Mouse (Mus musculus) kidney, postnatal 36 days (tissue): Measurements from ENCODE around the gene Cxcl15.

ENCODE experiments used
- DNase-seq, 2 experiments: peaks; one replicate each; pipeline ENCODE4 v3.0.0; 2021 to 2022; ENCODE audit warnings: mixed read lengths in 2 of 2

Gene Cxcl15

DNA sequence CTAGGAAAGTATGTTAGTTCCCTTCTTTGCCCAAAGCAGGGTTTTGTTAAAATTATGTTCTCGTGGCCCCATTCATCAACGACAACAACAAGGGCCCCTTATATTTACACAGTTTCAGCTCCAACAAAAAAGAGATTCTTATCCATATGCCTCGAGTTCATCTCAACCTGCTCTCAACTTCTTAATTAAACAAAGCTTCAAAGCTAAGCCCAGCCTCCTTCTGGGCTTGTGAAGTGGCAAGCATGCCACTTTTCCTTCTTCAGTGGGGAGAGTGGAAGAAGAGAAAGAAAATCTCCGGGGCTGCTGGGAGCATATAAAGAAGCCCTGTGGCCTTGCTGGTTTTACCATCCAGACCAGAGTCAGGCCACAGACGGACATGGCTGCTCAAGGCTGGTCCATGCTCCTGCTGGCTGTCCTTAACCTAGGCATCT, at the start of gene Cxcl15:
Cxcl15 (plus strand) TSS at position 340 of the 431 bp plus-strand sequence.
- no peak for DNase-seq

DNA sequence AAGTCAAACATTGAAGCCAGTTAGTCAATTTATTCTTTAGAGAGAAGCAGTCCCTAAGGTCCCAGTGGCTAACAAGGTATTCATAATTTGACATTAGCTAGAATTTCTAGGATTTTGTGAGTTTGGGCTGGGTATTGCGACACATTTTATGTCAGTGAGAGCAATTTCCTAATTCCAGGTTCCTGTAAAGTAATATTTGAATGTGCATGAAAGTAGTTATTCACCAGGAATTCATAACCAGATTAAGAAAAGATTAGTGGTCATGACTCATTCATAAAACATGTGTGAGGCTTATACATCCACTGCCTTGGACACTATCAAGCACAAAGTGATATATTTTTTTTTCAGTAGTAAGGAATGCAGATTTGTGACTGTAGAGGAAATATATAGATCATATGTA, 40.4 kb upstream of the Cxcl15 start:
- DNase-seq: no peak

DNA sequence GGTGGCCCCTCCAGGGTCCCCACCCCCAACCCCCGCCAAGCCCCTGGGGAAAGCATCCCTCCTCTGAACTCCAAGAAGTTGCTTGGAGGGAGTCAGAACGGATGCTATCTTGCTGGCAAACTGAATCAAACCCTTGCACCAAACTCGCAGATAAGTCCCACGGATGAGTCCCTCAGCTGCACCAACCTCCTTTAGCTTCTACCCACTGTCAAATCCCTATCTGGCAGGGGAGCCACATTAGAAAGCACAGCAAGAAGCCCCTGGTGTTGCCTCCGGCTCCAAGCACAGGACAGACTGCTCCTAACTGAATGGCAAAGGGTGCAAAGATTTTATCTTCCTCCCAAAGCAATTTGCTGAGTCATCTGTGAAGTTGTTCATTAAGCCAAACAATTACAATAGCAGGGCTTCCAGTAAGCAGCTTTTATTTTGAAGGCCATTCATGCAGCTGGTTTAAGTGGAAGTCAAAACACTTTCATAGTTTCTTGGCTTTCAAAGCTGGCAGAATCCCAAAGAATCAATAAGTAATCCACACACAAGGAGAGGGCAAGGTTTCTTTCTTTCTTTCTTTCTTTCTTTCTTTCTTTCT, 36.2 kb upstream of the Cxcl15 start:
- peak; percentile 27 to 77 for DNase-seq

DNA sequence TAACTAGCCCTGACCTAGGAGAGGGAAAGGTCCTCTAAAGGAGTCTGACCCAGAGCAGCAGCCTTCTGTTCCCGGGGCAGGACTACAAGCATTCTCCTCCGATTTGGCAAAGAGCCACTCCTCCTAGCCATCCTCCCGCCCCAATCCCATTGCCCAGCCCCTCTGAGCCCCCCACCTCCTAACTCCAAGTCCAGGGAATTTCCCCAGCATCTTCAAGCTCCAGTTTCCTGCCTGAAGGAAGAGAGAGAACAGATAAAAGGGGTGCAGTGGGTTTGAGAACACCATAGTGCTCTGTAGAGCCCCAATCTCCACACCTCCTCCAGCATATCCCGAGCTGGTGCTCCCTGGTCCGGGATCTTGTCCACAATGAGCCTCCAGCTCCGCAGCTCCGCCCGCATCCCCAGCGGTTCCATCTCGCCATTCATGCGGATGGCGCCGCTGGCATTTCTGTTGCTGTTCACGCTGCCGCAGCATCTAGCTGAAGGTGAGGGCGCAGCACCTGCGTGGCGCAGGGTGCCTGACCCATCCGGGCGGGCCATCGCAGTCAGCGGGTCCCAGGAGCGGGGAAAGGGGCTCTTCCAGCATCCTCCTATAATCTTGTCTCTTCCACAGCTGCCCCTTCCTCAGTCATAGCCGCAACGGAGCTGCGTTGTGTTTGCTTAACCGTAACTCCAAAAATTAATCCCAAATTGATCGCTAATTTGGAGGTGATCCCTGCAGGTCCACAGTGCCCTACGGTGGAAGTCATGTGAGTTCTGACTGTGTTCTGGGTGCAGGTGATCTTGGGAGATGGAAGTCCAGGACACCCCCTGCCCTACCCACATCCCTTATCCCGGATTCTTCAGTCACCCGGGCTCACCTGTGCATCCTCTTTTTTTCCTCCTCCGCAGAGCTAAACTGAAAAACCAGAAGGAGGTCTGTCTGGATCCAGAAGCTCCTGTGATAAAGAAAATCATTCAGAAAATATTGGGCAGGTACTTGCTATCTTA, 35.0 kb upstream of the Cxcl15 start, which contains the start of gene Cxcl5:
Cxcl5 (plus strand) TSS at position 284 of the 989 bp plus-strand sequence.
- peak in 1 of 2 experiments; percentile 44 for DNase-seq

DNA sequence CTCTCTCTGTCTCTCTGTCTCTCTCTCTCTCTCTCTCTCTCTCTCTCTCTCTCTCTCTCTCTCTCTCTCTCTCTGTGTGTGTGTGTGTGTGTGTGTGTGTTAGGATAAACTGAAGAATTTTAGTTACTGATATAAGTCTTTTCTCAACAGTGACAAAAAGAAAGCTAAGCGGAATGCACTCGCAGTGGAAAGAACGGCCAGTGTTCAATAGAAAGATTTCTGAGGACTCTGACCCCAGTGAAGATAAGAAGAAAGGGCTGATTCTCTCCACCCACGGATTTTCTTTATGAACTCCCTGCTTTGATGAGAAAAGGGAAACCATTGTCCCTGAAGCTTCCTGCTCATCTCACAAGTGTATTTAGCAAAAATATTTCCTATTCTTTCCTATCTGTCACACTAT, 34.0 kb upstream of the Cxcl15 start:
- no peak for DNase-seq

DNA sequence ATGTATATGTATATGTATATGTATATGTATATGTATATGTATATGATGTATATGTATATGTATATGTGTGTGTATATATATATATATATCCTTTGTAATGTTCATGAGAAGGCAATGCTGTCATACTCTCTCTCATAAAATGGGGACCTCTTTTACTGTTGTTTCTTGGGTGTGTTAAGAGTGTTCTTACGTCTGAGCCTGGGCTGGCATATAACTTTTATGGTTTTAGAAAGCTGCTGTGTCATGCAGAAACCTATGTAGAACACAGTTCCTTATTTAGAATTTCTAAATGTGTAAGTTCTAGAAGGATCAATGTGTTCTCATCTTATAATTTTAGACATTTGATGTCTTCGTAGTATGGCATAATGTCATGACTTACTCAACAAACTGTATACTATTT, 33.5 kb upstream of the Cxcl15 start:
- no peak for DNase-seq

DNA sequence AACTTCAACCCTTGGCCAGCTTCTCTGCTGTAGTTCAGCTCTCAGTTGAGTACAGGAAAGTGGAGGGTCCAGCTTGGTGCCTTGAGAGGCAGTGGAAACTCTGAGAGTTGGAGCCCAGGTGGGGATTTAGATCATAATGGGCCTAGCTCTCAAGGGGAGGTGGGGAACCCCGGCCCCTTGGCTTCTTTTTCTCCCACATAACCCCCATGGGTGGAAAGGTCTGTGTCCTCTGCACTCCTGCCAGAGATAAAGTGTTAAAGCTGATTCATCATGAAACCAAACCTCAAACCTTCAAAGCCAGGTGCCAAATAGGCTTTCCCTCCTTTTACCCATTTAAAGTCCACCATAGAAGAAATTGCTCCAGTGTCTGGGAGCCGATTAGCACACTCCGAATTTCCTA, 32.5 kb upstream of the Cxcl15 start:
- no peak for DNase-seq

DNA sequence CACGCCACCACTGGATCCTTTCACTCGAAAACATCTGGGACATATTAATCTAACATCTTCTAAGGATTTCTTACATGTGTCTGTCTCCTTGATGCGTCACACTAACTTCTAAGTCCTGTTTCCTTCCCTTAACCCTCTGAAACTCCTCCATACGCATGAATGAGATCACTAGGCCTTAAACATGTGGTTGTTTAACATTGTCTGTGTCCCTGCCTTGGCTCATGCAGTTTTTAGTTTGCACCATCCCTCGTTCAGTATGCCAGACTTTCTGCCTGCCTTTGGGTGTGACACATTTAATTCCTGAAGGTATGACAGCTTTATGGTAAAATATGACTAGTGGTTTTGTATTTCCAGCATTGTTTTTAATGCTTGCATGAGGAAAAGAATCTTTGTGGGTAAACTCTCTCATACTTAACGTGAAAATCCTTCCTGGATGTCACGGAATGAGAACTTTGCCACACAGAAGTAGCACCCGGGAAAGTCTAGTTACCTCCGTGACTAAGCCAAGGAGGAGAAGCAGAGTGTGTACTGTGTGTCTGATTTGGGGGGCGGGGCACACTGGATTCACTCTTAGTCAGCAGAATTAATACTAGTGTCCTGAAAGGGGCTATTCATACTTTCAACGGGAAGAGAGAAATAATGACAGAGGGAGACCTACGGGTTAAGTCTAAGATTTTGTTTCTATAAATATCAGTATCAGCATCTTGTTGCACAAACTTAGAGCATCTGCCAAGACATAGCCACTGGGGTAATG, 30.2 kb upstream of the Cxcl15 start:
- DNase-seq: no peak

DNA sequence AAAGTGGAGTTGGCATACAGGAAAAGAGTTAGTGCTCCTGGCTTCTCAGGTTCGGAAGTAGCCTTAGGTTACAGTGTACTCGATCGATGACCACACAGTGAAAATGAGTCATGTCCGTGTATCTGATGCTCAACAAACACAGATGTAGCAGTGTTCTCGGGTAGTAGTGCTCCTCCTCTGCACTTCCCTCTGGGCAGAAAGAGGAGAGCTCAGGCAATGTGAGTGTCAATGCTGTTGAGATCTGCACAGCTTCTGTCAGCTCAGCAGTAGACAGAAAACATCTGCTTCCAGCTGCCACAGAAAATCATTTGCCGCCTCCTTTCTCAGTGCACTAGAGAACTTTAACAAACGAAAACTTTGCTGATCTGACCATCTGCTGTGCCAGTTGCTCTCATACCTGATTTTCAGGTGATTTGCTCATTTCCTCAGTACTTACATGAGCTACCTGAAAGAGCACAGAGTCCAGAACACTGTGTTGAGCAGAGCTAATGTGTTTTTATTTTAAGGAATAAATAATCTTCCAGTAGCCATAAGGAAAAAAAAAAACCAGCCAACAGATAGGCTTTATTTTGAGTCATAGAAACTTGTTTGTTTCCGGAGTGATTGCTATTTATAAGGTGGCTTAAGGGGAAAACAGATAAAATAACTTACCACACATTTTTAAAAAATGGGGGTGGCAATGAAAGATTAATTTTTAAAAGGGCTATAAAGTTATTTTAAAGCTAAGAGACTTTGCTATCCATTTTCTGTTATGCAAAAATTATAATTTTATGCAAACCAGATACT, 28.3 kb upstream of the Cxcl15 start:
- DNase-seq: no peak

DNA sequence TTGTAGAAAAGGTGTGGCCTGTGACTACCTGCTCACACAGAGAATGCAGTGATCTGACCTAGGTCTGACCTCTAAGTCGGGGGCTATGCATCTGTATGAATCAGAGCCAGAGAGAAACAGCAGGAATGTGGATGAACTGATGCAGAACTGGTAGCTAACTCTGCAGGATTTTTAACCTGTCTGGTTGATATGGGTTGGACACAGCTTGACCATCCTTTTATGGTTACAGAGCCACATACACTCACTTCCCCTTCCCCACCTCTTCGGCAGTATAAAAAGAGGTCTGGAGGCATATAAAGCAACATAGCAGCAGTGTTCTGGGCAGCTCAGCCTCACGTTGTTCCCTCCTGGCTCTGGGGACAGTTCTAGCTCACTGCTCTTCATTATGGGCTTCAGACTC, 26.1 kb upstream of the Cxcl15 start, which contains the start of gene Ppbp:
Ppbp (plus strand) TSS at position 301 of the 400 bp plus-strand sequence.
- no peak for DNase-seq

DNA sequence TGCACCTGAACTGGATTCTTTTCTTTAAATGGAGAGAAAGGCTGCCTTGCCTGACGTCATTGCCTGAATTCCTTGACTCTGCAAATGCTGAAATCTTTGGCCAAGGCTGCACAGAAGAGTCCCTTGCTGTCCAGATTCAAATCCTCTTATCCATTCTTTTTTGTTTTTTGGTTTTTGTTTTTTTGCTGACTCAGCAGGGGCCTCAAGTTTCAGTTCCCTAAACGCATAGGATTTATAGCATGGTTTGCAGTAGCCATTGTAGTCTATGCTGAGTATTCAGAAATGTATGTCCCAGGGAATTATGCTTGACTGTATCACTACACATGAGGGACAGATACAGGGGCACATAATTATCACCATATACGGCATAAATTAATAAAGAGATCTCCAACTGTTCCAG, 23.0 kb upstream of the Cxcl15 start:
- no peak for DNase-seq

DNA sequence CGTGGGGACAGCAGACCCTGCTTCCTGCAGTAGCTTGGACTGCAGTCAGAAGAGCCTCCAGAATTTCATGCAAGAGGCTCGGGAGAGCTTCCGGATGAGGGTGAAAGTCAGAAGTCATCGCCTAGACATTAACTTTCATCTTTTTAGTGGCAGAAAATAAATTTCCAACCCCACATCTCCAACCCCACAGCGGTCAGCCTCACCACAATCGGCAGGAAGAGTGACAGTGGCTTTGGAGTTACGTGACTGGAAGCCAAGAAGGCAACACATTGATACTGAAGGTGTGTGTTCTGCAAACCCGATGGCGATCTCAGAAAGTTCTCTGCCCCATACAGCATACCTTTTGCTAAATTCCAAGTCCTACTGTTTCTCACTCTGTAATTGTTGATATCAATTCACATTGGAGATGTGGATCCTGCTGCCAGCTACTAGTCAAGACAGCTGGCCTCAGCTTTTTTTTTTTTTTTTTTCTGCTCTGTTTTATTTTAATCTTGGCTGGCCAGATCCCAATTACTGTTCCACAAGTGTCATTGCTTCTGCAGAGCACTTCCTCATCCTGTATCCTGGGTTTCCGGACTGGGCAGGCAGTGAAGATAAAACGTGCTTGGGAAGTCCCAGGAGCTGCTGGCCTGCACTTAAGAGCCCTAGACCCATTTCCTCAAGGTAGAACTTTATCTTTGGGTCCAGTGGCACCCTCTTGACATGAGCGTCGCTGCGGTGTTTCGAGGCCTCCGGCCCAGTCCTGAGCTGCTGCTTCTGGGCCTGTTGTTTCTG, 22.3 kb upstream of the Cxcl15 start, which contains the start of gene Pf4:
Pf4 (plus strand) TSS at position 556 of the 774 bp plus-strand sequence.
- DNase-seq: peak; percentile 52 to 74

DNA sequence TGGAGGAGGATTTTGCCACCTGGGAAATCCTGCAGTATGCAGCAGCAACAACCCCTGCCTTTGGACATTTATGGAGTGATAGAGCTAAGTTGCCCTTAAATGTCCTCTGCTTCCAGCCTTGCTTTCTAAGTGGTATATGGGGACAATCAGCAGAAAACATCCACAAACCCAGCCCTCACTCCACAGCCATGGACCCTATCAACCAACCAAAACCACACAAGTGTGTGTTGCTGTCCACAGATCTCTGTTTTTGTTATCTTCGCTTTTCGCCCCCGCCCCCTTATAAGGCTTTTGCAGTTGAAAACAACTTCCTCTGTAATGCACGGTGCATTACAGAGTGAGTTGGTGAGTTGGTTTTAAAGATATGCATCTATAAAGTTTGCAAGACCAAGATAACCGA, 18.8 kb upstream of the Cxcl15 start:
- no peak for DNase-seq

DNA sequence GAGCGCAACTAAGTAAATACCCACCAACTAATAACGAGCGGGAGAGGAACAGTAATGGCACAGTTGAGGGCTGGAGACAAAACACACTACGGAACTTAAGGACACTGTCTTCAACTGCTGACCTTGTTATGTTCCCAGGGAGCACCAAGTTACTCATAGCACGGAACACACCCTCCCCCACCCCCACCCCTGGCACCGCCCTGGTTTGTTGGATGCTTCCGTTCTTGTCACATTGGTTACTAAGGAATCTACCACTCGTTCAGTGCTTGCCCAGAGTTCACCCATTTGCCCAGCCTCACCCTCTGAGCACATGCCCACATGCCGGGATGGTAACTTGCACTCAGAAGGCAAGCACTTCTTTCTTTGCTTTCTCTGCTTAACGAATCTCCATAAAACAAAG, 16.7 kb upstream of the Cxcl15 start:
- DNase-seq: no peak

DNA sequence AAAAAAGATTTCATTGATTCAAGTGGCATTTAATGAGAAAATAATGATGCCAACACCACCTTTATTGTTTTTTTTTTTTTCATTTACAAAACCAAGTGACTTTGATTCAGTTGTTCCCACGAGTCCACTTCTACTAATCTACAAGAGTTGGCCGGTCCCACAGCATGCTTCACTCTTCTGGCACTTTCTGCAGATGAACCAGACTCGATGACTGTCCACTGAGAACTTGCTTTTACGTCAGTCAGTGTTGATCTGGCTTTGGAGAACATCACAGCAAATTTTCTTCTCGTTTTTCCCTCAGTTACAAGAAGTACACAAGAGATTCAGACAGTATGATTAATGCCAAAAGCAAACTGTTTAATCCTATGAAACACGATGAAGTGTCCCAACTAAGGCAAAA, 15.5 kb upstream of the Cxcl15 start:
- no peak for DNase-seq

DNA sequence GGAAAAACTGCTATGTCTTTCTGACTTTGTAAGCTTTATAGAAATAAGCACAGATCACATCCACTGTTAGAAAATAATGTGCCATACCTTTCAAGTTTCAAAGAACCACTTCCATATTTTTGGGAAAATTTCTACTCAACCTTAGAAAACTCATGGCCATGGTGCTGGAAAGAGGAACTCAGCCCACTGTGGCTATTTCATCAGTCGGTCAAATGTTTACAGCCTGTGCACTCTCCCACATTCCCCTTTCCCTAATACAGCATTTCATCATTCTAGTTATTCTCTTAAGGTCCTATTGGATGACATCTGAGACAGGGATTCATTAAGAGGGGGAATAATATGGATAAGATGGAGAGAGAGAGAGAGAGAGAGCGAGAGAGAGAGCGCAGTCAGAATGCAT, 10.6 kb upstream of the Cxcl15 start:
- no peak for DNase-seq

DNA sequence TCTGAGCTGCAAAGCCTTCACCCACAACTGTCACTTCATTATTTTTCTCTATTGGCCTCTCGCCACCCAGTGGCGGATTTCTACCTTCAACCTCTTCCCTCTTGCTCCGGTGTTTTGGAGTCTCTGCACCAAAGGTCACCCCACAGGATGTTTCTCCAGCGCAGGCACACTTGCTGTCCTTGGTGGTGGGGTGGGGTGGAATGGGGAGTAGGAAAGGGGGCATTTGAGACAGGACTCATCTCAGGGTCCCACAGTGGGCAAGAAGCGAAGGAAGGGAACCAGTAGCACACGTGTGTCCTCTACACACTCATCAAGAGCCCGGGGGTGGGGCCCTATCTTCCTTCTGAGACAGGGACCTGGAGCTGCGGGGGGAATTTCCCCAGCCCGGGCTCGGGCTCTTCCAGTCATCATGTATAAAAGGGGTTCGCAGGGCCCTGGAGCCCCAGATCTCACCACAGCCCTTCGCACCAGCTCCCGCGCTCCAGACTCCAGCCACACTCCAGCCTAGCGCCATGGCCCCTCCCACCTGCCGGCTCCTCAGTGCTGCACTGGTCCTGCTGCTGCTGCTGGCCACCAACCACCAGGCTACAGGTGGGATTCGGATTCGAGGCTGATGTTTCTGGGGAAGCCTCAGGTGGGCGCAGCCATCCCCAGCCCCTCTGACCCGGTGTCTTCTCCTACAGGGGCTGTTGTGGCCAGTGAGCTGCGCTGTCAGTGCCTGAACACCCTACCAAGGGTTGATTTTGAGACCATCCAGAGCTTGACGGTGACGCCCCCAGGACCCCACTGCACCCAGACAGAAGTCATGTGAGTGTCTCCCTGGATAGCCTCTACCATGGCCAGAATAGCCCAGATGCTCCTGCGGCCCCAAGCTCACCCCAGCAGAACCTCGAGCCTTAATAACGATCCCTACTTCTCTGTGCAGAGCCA, 8.4 kb upstream of the Cxcl15 start, which contains the start of gene Cxcl3:
Cxcl3 (plus strand) TSS at position 445 of the 930 bp plus-strand sequence.
- peak; percentile 69 to 79 for DNase-seq

DNA sequence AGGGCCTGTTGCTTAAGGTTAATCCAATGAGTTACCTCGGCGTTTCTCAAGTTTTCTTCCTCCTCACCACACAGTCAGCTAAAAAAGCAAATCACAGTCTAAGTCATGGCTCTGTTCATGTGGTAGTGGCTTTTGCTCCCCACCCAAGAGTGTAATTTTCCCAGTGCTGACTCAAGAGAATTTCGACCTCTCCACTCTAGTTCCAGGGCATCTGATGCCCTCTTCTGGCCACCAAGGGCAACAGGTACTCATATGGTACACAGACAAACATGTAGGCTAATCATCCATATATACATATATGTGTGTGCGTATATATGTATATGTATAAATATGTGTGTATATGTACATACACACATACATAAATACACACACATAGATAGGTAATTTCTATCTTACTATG, 6.2 kb upstream of the Cxcl15 start:
- no peak for DNase-seq

DNA sequence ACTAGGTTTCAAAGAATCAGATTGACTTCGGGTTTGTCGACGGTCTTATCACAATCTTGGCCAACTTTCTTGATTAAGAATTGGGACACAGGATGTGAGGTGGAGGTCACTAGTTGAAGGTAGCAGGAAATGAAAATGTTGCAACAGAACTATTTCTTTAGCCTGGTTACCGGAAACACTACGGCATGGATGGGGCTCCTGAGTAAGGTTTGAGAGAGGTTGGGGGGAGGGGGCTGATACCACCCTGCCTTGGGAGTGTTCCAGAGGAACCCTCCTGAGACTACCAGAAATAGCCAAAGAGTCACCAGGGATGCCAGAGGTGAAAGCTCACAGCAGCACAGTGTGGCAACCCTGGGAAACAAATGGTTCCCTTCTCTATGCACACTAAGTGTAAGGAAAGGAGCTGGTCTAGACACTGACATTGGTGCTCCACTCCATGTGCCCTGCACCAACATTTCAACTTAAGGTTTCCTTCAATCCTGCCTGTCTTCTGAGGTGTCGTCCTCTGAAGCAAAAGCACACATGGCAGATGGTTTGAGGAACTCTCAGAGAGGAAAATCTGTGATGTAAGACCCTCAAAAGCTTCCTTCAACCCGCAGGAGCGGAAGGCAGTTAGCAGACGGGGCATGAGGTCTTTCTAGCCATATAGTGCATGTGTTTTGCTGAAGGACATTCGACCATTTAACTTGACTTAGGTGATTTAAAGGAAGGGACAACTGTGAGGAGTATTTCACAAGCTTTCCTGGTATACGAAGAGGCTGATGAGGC, 4.8 kb upstream of the Cxcl15 start:
- DNase-seq: peak; percentile 13 to 39
